Mouse (Mus musculus) B cell, adult 62 days (primary cell): ENCODE results near the gene Gm20924. TPM values are rescaled to one million over a fixed set of nuclear protein-coding genes. Genes with fewer than 3 reads are reported as not detected.

Experiments
- total RNA-seq: library from RNA; stranded (reverse); gene quantifications from 4 replicates; pipeline ENCODE4 v1.2.4, GENCODE M21; 2023

Gm20924 gene
- total RNA-seq = not detected in 4 replicates

GRCm38 (mm10) chrY:65207427-65207826 is at the start of gene Gm20924:
Gene Gm20924, minus strand, starts transcription at chrY:65207527.

Other genes with a start within 250 kb of the Gm20924 start
- gene Gm20736, start 170.2 kb upstream of the Gm20924 start, total RNA-seq = not detected in 4 replicates